Mouse (Mus musculus): ENCODE results near the gene Sclt1. TPM values are rescaled to one million over a fixed set of nuclear protein-coding genes. Genes with fewer than 3 reads are reported as not detected.

The Sclt1 gene
- polyA plus RNA-seq, 1 experiment = 4.7 TPM

GRCm38 (mm10) chr3:41682084-41682483 lies 60.2 kb downstream of the Sclt1 start:
- DNase-seq = no peak
- Histone ChIP-seq H3K4me3 (replicated peaks; ENCODE audit: extremely low read depth, low read depth, low read length) (no peak overlapping the region), H3K4me1 (ENCODE audit: control insufficient read depth, insufficient read depth, low read length) (no peaks in the 10 kb centered on the region)
- 86% methylated on average over 4 of the region's 4 CpGs for WGBS
- TF ChIP-seq POLR2A (IDR thresholded peaks at IDR 0.05; ENCODE audit: borderline replicate concordance, extremely low read depth, low read depth, low read length) = no peak
- no peak for TF ChIP-seq CTCF (IDR thresholded peaks at IDR 0.05; ENCODE audit: insufficient read depth, low read length)

DNA sequence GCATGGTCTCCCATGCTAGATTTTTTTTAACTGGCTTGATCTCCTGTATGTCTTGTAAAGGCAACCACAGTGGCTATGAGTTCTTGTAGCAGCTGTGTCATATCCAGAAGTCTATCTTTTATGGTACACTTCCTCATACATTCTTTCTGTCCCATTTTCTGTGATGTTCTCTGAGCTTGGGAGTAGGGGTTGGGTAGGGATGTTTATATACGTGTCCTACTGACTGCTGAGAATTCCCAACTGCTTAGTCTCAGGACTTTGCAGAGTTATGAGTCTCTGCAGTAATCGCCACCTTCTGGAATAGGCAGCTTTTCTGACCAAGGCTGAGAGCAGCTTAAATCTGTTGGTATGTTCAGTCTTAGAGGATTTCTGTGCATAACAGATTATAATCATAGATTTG lies 65.7 kb downstream of the Sclt1 start:
- 88% methylated on average over 2 of the region's 2 CpGs for WGBS
- H3K4me1 ChIP-seq (ENCODE audit: control insufficient read depth, insufficient read depth, low read length) = no peaks in the 10 kb centered on the region
- no peak for DNase-seq
- TF ChIP-seq POLR2A (IDR thresholded peaks at IDR 0.05; ENCODE audit: borderline replicate concordance, extremely low read depth, low read depth, low read length) (no peak), CTCF (IDR thresholded peaks at IDR 0.05; ENCODE audit: insufficient read depth, low read length) (no peak)
- H3K4me3 ChIP-seq (replicated peaks; ENCODE audit: extremely low read depth, low read depth, low read length) = no peak overlapping the region

DNA sequence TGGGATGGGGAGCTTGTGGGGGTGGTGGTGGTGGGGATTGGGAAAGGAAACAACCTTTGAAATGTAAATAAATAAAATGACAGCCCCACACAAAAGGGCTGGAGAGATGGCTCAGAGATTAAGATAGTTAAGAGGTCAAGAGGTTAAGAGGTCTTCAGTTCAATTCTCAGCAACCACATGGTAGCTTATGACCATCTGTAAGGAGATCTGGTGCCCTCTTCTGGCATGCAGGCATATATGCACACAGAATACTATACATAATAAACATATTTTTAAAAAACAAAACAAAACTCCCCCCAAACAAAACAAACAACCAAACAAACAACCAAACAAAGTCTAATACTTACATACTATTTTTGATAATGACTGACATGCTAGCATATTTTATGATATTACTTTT lies 67.5 kb downstream of the Sclt1 start:
- Histone ChIP-seq H3K4me1 (ENCODE audit: control insufficient read depth, insufficient read depth, low read length) (no peaks in the 10 kb centered on the region), H3K4me3 (replicated peaks; ENCODE audit: extremely low read depth, low read depth, low read length) (no peak overlapping the region)
- DNase-seq = no peak
- TF ChIP-seq POLR2A (IDR thresholded peaks at IDR 0.05; ENCODE audit: borderline replicate concordance, extremely low read depth, low read depth, low read length) = no peak
- TF ChIP-seq CTCF (IDR thresholded peaks at IDR 0.05; ENCODE audit: insufficient read depth, low read length) = no peak

DNA sequence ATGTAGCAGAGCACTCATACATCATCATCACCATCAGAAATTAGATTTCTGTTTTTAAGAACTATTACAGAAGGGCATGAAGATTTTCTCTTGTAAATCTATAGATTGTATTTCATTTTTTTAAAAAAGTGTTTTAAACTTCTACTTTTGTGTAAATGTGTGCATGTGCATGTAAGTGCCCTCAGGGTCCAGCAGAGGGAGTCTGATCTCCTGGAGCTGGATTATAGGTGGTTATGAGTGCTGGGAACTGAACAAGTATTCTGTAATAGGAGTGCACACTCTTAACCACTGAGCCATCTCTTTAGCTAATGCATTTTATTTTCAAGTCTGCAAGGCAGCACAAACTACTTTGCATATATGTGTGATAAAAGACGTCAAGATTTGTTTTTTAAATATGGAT lies 86.7 kb downstream of the Sclt1 start:
- WGBS = 92% methylated on average over 1 of the region's 1 CpGs
- Histone ChIP-seq H3K4me3 (replicated peaks; ENCODE audit: extremely low read depth, low read depth, low read length) (no peak overlapping the region), H3K4me1 (ENCODE audit: control insufficient read depth, insufficient read depth, low read length) (no peaks in the 10 kb centered on the region)
- TF ChIP-seq POLR2A (IDR thresholded peaks at IDR 0.05; ENCODE audit: borderline replicate concordance, extremely low read depth, low read depth, low read length) = no peak
- TF ChIP-seq CTCF (IDR thresholded peaks at IDR 0.05; ENCODE audit: insufficient read depth, low read length) = no peak
- no peak for DNase-seq

DNA sequence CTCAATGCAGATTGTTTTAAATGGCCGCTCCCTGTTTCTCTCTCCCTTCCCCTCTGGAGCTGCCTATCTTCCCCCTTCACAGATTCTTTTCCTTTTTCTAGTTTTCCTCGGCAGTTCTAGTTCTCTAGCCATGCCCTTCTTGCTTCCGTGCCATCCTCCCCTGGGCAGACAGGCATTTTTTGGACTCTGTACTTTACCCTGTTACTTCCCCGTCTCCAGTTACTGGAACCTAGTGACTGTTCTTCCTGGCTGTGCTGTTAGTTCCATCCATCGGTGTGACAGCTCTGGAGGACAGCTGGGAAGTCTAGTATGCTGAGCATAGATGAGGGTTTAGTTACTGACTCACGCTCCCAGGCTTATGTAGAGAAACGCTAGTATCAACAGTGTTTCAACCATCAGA lies 121.3 kb downstream of the Sclt1 start:
- no peak for DNase-seq
- no peak for TF ChIP-seq POLR2A (IDR thresholded peaks at IDR 0.05; ENCODE audit: borderline replicate concordance, extremely low read depth, low read depth, low read length)
- no peak for TF ChIP-seq CTCF (IDR thresholded peaks at IDR 0.05; ENCODE audit: insufficient read depth, low read length)
- H3K4me3 ChIP-seq (replicated peaks; ENCODE audit: extremely low read depth, low read depth, low read length) = no peak overlapping the region
- 85% methylated on average over 7 of the region's 7 CpGs for WGBS
- no peaks in the 10 kb centered on the region; the same call in 1 of the 2 replicates for H3K4me1 ChIP-seq (ENCODE audit: control insufficient read depth, insufficient read depth, low read length)

DNA sequence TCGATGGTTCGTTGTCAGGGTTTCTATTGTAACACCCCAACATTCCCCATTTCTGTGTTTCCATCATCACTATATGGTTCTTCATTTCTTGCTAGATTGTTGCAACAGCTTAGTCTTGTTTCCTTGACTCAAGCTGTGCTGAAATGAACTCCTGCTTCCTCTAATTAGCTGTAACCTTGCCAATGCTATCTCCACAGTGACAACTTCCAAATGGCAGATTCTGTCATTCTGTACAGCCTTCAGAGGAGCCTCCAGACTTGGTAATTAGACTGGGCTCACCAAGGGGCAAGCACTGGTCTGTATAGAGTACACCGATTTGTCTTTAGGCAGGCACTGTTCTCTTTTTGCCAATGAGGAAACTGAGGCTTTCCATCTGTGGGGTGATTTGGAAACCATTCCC lies 123.8 kb downstream of the Sclt1 start:
- no peak for TF ChIP-seq CTCF (IDR thresholded peaks at IDR 0.05; ENCODE audit: insufficient read depth, low read length)
- no peak for TF ChIP-seq POLR2A (IDR thresholded peaks at IDR 0.05; ENCODE audit: borderline replicate concordance, extremely low read depth, low read depth, low read length)
- Histone ChIP-seq H3K4me3 (replicated peaks; ENCODE audit: extremely low read depth, low read depth, low read length) (no peak overlapping the region), H3K4me1 (ENCODE audit: control insufficient read depth, insufficient read depth, low read length) (no peaks in the 10 kb centered on the region; the same call in 1 of the 2 replicates)
- 77% methylated on average over 3 of the region's 3 CpGs for WGBS
- no peak for DNase-seq

GRCm38 (mm10) chr3:41618036-41618435 lies 124.3 kb downstream of the Sclt1 start:
- Histone ChIP-seq H3K4me3 (replicated peaks; ENCODE audit: extremely low read depth, low read depth, low read length) (no peak overlapping the region), H3K4me1 (ENCODE audit: control insufficient read depth, insufficient read depth, low read length) (no peaks in the 10 kb centered on the region; the same call in 1 of the 2 replicates)
- TF ChIP-seq CTCF (IDR thresholded peaks at IDR 0.05; ENCODE audit: insufficient read depth, low read length) = no peak
- no peak for TF ChIP-seq POLR2A (IDR thresholded peaks at IDR 0.05; ENCODE audit: borderline replicate concordance, extremely low read depth, low read depth, low read length)
- no peak for DNase-seq
- 72% methylated on average over 3 of the region's 3 CpGs for WGBS

- Histone ChIP-seq H3K4me3 (replicated peaks; ENCODE audit: extremely low read depth, low read depth, low read length) (no peak overlapping the region), H3K4me1 (ENCODE audit: control insufficient read depth, insufficient read depth, low read length) (no peaks in the 10 kb centered on the region; the same call in 1 of the 2 replicates)
- DNase-seq = no peak
- TF ChIP-seq POLR2A (IDR thresholded peaks at IDR 0.05; ENCODE audit: borderline replicate concordance, extremely low read depth, low read depth, low read length) (no peak), CTCF (IDR thresholded peaks at IDR 0.05; ENCODE audit: insufficient read depth, low read length) (no peak)
- 79% methylated on average over 5 of the region's 5 CpGs for WGBS
Observed at GRCm38 (mm10) chr3:41614230-41614985, 127.9 kb downstream of the Sclt1 start.

DNA sequence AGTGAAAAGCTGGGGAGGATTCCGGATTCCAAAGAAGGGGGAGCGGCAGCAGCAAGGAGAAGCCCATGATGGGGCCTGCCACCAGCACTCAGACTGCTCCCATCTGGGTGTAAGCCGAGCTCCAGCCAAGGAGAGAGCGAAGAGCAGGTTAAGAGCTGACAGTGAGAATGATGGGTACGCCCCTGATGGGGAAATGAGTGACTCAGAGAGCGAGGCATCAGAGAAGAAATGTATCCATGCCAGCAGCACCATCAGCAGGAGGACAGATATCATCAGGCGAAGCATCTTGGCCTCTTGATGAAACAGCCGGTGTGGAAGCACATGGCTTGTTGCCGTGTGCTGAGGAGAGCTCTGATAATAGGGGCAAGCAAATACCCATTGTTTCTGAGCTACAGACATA lies 128.6 kb downstream of the Sclt1 start:
- TF ChIP-seq POLR2A (IDR thresholded peaks at IDR 0.05; ENCODE audit: borderline replicate concordance, extremely low read depth, low read depth, low read length) (no peak), CTCF (IDR thresholded peaks at IDR 0.05; ENCODE audit: insufficient read depth, low read length) (no peak)
- WGBS = 83% methylated on average over 9 of the region's 9 CpGs
- H3K4me1 ChIP-seq (ENCODE audit: control insufficient read depth, insufficient read depth, low read length) = no peaks in the 10 kb centered on the region; the same call in 1 of the 2 replicates
- no peak for DNase-seq
- H3K4me3 ChIP-seq (replicated peaks; ENCODE audit: extremely low read depth, low read depth, low read length) = no peak overlapping the region

DNA sequence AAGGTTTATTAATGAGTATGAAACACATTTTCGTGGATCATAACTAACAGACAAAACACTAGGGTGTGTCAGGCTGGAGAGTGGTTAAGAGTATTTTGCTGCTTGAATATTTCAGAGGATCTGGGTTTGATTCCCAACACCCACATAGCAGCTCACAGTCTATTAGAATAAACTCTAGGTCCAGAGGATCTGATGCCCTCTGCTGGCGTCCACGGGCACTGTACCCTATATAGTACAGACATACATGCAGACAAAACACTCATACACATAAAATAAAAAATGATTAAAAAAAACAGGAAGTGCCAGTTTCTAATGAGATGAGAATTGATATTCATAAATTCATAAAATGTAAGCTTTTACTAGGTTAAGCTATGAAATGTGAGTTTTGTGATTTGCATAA lies 130.1 kb downstream of the Sclt1 start:
- WGBS = over 99% methylated on average over 3 of the region's 3 CpGs
- Histone ChIP-seq H3K4me3 (replicated peaks; ENCODE audit: extremely low read depth, low read depth, low read length) (no peak overlapping the region), H3K4me1 (ENCODE audit: control insufficient read depth, insufficient read depth, low read length) (no peaks in the 10 kb centered on the region)
- no peak for DNase-seq
- TF ChIP-seq CTCF (IDR thresholded peaks at IDR 0.05; ENCODE audit: insufficient read depth, low read length) (0 out of 2 replicates have a peak, but pooled peaks have one; percentile 15), POLR2A (IDR thresholded peaks at IDR 0.05; ENCODE audit: borderline replicate concordance, extremely low read depth, low read depth, low read length) (no peak)

All from lung, adult 2 months (tissue).